Mouse (Mus musculus) small intestine, adult 2 months (tissue): Measurements from ENCODE around the gene Fbp2.

Experiments
- CTCF ChIP-seq: fragments of 200-500 bp; IDR thresholded peaks from 2 replicates; pipeline ENCODE4 v1.5.1; 2012; ENCODE audit warnings: low read depth, mild to moderate bottlenecking, control low read depth, inconsistent platforms, low read length, moderate library complexity, mixed read lengths; ENCODE audit not compliant: insufficient replicate concordance, insufficient read length; ENCODE audit errors: extremely low read depth
- POLR2A ChIP-seq: fragments of 200-500 bp; IDR thresholded peaks from 2 replicates; pipeline ENCODE4 v1.6.1; 2012; ENCODE audit warnings: low read depth, mild to moderate bottlenecking, control low read depth, inconsistent platforms, low read length, moderate library complexity

GRCm38 (mm10) chr13:62860068-62860467, 1.8 kb upstream of the Fbp2 start:
- no peak for TF ChIP-seq POLR2A
- peak; percentile 22; the same call in 1 of the 2 replicates for TF ChIP-seq CTCF
